Mouse (Mus musculus): ENCODE results near the gene Ifnlr1. TPM values are rescaled to one million over a fixed set of nuclear protein-coding genes. Genes with fewer than 3 reads are reported as not detected.
"Not testable (repeated sequence)": the region's sequence is repeated elsewhere in the genome, so short reads cannot be mapped to it uniquely, and the experiment has no call there.

Ifnlr1 gene
- total RNA-seq (2012; rRNA removed) = 3.3 and 6.2 TPM in 2 replicates

GRCm38 (mm10) chr4:135685906-135686567, at the start of gene Ifnlr1:
TSS of gene Ifnlr1 (plus strand) at chr4:135686287.
- Histone ChIP-seq H3K27ac (ENCODE audit: insufficient read depth, low read depth, low read length, poor library complexity, severe bottlenecking) (no peak within 1 kb of the TSS), H3K4me1 (ENCODE audit: control insufficient read depth in 2 of 2, insufficient read depth in 2 of 2, low read length in 2 of 2, poor library complexity in 1 of 2) (peaks cover 0 to 6% of the 10 kb centered on the region in 2 experiments; a peak in 1 of 4 replicates), H3K9me3 (ENCODE audit: control insufficient read depth, insufficient read depth, low read depth, low read length) (no peaks in the 10 kb centered on the region), H3K4me3 (ENCODE audit: insufficient read depth in 1 of 2, low read depth in 1 of 2, low read length in 2 of 2, poor library complexity in 1 of 2, severe bottlenecking in 1 of 2) (peak within 1 kb of the TSS; percentile 71 to 73), H3K36me3 (ENCODE audit: control insufficient read depth, insufficient read depth, low read length, poor library complexity, severe bottlenecking) (no peaks in the 10 kb centered on the region), H3K9ac (ENCODE audit: insufficient read depth, low read depth, low read length, poor library complexity, severe bottlenecking) (peak within 1 kb of the TSS; percentile 72)
- DNase-seq (ENCODE audit: low read depth, low spot score) = no peak
- in situ Hi-C loops (cut with MboI; ENCODE audit: low sequenced_read_pairs in 2 of 2, unreplicated experiment in 2 of 2) = no loop called here
- no peak for TF ChIP-seq ZNF384 (IDR thresholded peaks at IDR 0.05; ENCODE audit: low read depth, low read length)

- in situ Hi-C loops (cut with MboI; ENCODE audit: low sequenced_read_pairs in 2 of 2, unreplicated experiment in 2 of 2); H3K9ac ChIP-seq (ENCODE audit: insufficient read depth, low read depth, low read length, poor library complexity, severe bottlenecking); H3K4me1 ChIP-seq (ENCODE audit: control insufficient read depth in 2 of 2, insufficient read depth in 2 of 2, low read length in 2 of 2, poor library complexity in 1 of 2); H3K36me3 ChIP-seq (ENCODE audit: control insufficient read depth, insufficient read depth, low read length, poor library complexity, severe bottlenecking); H3K27ac ChIP-seq (ENCODE audit: insufficient read depth, low read depth, low read length, poor library complexity, severe bottlenecking); DNase-seq (ENCODE audit: low read depth, low spot score); H3K4me3 ChIP-seq (ENCODE audit: insufficient read depth in 1 of 2, low read depth in 1 of 2, low read length in 2 of 2, poor library complexity in 1 of 2, severe bottlenecking in 1 of 2); H3K9me3 ChIP-seq (ENCODE audit: control insufficient read depth, insufficient read depth, low read depth, low read length): not testable (repeated sequence)
These were observed 44.6 kb upstream of the Ifnlr1 start for GRCm38 (mm10) chr4:135641302-135642079.

DNA sequence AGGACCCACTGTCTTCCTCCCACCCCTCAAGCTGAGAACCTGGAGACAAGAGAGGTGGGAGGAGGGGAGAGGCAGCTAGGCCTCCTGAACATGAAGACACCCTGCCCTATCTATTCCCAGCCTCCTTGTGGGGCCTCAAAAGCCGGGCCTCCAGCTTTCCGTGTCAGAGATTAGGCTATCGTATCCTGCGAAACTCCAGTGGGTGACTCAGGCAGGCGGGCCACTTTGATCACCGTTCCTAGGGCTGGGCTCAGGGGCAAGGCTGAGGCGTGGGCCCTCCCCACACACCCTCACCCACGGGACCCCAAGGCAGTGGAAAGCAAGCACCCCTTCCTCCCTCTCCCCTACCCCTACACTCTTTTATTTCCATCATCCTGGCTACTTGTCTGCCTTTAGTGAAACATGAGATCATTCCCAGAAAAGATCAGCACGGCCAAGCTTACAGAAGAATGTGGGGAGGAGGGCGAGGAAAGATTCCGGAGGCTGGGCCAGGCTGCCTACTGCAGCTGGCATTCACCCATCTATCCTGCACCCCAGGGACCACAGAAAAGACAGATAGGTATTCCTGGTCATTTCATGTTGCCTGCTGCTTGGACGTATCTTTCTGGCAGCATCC, 41.0 kb upstream of the Ifnlr1 start:
- H3K9ac ChIP-seq (ENCODE audit: insufficient read depth, low read depth, low read length, poor library complexity, severe bottlenecking) = no peak overlapping the region
- no peak overlapping the region for H3K4me3 ChIP-seq (ENCODE audit: insufficient read depth in 1 of 2, low read depth in 1 of 2, low read length in 2 of 2, poor library complexity in 1 of 2, severe bottlenecking in 1 of 2)
- no peaks in the 10 kb centered on the region for H3K9me3 ChIP-seq (ENCODE audit: control insufficient read depth, insufficient read depth, low read depth, low read length)
- DNase-seq (ENCODE audit: low read depth, low spot score) = no peak
- H3K36me3 ChIP-seq (ENCODE audit: control insufficient read depth, insufficient read depth, low read length, poor library complexity, severe bottlenecking) = no peaks in the 10 kb centered on the region
- H3K27ac ChIP-seq (ENCODE audit: insufficient read depth, low read depth, low read length, poor library complexity, severe bottlenecking) = no peak overlapping the region
- H3K4me1 ChIP-seq (ENCODE audit: control insufficient read depth in 2 of 2, insufficient read depth in 2 of 2, low read length in 2 of 2, poor library complexity in 1 of 2) = peaks cover 0 to 5% of the 10 kb centered on the region in 2 experiments; a peak in 1 of 4 replicates
- in situ Hi-C loops (cut with MboI; ENCODE audit: low sequenced_read_pairs in 2 of 2, unreplicated experiment in 2 of 2) = no loop called here
- no peak for TF ChIP-seq ZC3H11A (IDR thresholded peaks at IDR 0.05; ENCODE audit: borderline replicate concordance, low read depth, low read length)

DNA sequence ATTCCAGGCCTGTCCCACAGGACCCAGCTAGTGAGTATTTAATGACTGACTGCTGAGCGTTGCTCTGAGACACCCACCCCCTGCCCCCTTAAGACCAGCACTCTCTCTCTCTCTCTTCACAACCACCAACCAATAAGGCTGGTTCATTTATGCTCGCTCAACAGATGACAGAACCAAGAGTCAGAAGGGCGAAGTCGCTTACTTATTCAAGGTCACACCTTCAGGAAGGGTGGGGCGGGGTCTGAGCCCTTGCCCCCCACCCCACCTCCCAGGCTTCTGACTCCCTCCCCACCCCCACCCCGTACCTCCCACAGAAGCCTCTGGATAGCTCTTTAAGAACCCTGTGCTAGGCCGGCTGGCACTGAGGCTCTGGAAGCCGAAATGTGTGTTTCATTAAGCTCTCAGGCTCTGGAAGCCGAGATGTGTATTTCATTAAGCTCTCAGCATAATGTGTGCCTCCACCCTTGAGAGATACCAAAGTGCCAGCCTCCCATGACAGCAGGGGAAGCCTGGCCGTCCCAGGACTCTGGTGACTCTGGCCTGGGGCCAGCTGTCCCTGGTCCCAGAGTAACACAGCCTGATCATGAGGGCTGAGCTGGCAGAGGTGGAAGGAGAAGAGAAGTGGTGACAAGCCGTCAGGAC, 33.0 kb upstream of the Ifnlr1 start:
- peaks cover 15 to 23% of the 10 kb centered on the region in 2 experiments for H3K4me1 ChIP-seq (ENCODE audit: control insufficient read depth in 2 of 2, insufficient read depth in 2 of 2, low read length in 2 of 2, poor library complexity in 1 of 2)
- no peak overlapping the region for H3K27ac ChIP-seq (ENCODE audit: insufficient read depth, low read depth, low read length, poor library complexity, severe bottlenecking)

DNA sequence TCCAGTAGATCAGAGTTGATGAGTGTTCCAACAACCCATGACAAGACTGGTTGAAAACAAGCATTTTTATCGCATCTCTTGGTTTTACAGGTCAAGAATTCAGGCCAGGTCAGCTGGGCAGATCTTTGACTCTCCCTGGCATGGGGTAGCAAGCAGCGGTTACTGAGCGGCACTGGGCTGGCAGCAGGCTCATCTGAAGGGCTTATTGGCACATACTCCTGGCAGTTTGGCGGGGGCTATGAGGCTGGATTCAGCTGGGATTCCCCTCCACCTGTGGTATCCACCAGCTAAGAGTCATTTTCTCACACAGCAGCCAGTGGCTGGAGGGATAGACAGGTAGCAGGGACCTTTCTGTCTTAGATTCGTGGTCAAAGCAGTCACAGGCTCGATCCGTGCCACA, 32.1 kb upstream of the Ifnlr1 start:
- Histone ChIP-seq H3K4me1 (ENCODE audit: control insufficient read depth in 2 of 2, insufficient read depth in 2 of 2, low read length in 2 of 2, poor library complexity in 1 of 2) (peaks cover 15 to 23% of the 10 kb centered on the region in 2 experiments), H3K4me3 (ENCODE audit: insufficient read depth in 1 of 2, low read depth in 1 of 2, low read length in 2 of 2, poor library complexity in 1 of 2, severe bottlenecking in 1 of 2) (no peak overlapping the region), H3K9ac (ENCODE audit: insufficient read depth, low read depth, low read length, poor library complexity, severe bottlenecking) (no peak overlapping the region), H3K9me3 (ENCODE audit: control insufficient read depth, insufficient read depth, low read depth, low read length) (no peaks in the 10 kb centered on the region), H3K36me3 (ENCODE audit: control insufficient read depth, insufficient read depth, low read length, poor library complexity, severe bottlenecking) (no peaks in the 10 kb centered on the region), H3K27ac (ENCODE audit: insufficient read depth, low read depth, low read length, poor library complexity, severe bottlenecking) (no peak overlapping the region)
- TF ChIP-seq ZC3H11A (IDR thresholded peaks at IDR 0.05; ENCODE audit: borderline replicate concordance, low read depth, low read length) = no peak
- TF ChIP-seq HCFC1 (IDR thresholded peaks at IDR 0.05; ENCODE audit: borderline replicate concordance, insufficient read depth, low read length) = no peak
- TF ChIP-seq ZNF384 (IDR thresholded peaks at IDR 0.05; ENCODE audit: low read depth, low read length) = no peak
- no peak for TF ChIP-seq CHD2 (IDR thresholded peaks at IDR 0.05; ENCODE audit: low read depth, low read length)
- no peak for TF ChIP-seq MAFK (IDR thresholded peaks at IDR 0.05; ENCODE audit: insufficient read depth, low read depth, low read length)
- in situ Hi-C loops (cut with MboI; ENCODE audit: low sequenced_read_pairs in 2 of 2, unreplicated experiment in 2 of 2) = no loop called here
- no peak for DNase-seq (ENCODE audit: low read depth, low spot score)

More for the DNA sequence above, 33.0 kb upstream of the Ifnlr1 start:
- in situ Hi-C loops (cut with MboI; ENCODE audit: low sequenced_read_pairs in 2 of 2, unreplicated experiment in 2 of 2) = no loop called here
- no peak for TF ChIP-seq ZC3H11A (IDR thresholded peaks at IDR 0.05; ENCODE audit: borderline replicate concordance, low read depth, low read length)
- TF ChIP-seq ZNF384 (IDR thresholded peaks at IDR 0.05; ENCODE audit: low read depth, low read length) = no peak
- no peak for TF ChIP-seq MAFK (IDR thresholded peaks at IDR 0.05; ENCODE audit: insufficient read depth, low read depth, low read length)
- H3K9ac ChIP-seq (ENCODE audit: insufficient read depth, low read depth, low read length, poor library complexity, severe bottlenecking) = no peak overlapping the region
- no peaks in the 10 kb centered on the region for H3K9me3 ChIP-seq (ENCODE audit: control insufficient read depth, insufficient read depth, low read depth, low read length)
- no peak for DNase-seq (ENCODE audit: low read depth, low spot score)
- H3K36me3 ChIP-seq (ENCODE audit: control insufficient read depth, insufficient read depth, low read length, poor library complexity, severe bottlenecking) = no peaks in the 10 kb centered on the region
- H3K4me3 ChIP-seq (ENCODE audit: insufficient read depth in 1 of 2, low read depth in 1 of 2, low read length in 2 of 2, poor library complexity in 1 of 2, severe bottlenecking in 1 of 2) = no peak overlapping the region
